Mouse (Mus musculus): ENCODE measurements around the gene Arrdc5. TPM values are rescaled to one million over a fixed set of nuclear protein-coding genes. Genes with fewer than 3 reads are reported as not detected.
"Not testable (repeated sequence)": the region's sequence is repeated elsewhere in the genome, so short reads cannot be mapped to it uniquely, and the experiment has no call there.

The Arrdc5 gene
- total RNA-seq, 2 experiments from 2014 or later, result not detected

DNA sequence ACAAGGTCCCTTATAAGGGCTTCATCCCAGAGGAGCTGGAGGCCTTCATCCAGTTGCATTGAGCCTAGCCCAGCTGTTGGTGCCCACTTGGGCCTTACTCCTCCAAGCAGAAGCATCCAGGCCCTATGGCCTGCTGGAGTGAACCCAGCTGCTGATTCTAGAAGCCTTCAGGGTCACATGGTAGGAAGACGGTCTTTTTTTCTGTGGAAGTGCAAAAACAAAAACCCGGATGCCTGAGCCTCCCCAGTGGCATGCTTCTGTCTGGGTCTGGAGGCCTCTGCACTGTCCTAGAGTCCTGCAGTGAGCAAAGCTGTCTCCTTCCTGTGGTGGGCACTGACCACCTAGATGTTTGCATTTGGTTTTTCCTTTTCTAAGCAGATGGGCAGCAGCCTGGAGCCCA is 41.3 kb downstream of the Arrdc5 start:
- DNase-seq (ENCODE audit: low spot score in 2 of 2), result not testable (repeated sequence)
- intact Hi-C loops (cut with DNase I), result loop anchor here (5.0 kb wide), 1 partner anchor 177 kb away; no protein-coding TSS in a partner anchor

DNA sequence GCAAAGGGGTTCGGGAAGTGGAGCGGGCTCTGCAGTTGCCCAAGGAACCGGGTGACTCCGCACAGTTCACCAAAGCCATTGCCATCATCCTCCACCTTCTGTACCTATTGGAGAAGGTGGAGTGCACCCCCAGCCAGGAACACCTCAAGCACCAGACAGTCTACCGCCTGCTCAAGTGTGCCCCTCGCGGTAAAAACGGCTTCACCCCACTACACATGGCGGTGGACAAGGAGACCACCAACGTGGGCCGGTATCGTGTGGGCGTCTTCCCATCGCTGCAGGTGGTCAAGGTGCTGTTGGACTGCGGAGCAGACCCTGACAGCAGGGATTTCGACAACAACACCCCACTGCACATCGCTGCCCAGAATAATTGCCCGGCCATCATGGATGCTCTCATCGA is 41.8 kb downstream of the Arrdc5 start:
- intact Hi-C loops (cut with DNase I), result loop anchor here (5.0 kb wide), 1 partner anchor 176 kb away; no protein-coding TSS in a partner anchor
- DNase-seq (ENCODE audit: low spot score in 2 of 2), result not testable (repeated sequence)

DNA sequence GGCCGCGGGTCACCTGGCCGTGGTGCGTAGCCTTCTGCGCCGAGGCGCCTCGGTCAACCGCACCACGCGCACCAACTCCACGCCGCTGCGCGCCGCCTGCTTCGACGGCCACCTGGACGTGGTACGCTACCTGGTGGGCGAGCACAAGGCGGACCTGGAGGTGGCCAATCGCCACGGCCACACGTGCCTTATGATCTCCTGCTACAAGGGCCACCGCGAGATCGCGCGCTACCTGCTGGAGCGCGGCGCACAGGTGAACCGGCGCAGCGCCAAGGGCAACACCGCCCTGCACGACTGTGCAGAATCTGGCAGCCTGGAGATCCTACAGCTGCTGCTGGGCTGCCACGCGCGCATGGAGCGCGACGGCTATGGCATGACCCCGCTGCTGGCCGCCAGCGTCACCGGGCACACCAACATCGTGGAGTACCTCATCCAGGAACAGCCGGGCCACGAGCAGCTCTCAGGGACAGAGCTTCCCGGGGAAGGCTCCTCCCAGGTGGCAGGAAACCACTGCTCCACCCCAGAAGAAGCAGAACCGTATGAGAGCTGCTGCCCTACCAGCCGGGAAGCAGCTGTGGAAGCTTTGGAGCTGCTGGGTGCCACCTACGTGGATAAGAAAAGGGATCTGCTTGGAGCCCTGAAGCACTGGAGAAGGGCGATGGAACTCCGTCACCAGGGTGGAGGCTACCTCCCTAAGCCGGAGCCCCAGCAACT is 42.7 kb downstream of the Arrdc5 start:
- intact Hi-C loops (cut with DNase I), result loop anchor here (5.0 kb wide), 1 partner anchor 175 kb away; no protein-coding TSS in a partner anchor
- DNase-seq (ENCODE audit: low spot score in 2 of 2), result peak in 1 of 2 experiments; percentile 30

DNA sequence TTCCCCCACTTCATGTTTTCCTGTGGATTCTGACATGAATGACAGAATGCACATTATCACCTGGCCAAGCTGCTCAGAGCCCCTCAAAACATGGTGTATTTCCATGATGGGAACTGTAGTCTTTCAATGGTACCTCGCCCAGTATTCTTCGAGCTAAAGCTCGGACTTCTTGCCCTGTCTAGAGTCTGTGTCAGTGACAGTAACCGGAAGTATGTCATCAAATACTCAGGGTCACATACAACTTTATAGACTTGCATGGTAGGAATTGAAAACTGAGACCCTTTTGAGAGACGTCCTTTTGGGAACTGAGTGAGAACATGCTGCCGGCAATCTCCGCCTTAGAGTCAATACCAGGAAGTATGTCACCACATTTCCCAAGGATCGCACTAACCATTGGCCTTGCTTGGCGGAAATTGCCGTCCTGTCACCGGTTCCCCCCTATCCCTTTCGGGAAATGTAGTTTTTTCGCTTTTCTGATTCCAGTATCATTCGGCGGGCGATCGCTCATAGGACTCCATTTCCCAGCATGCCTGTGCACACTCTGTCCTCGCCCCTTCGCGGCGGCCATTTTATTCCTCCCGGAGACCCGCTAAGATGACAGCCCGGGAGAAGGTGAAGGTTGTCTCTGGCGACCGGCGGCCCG is 43.7 kb downstream of the Arrdc5 start, which contains the start of gene Fem1a:
Gene Fem1a, plus strand, starts transcription at position 572 of the 643 bp plus-strand sequence.
- DNase-seq (ENCODE audit: low spot score in 2 of 2), result peak; percentile 94 to 99
- intact Hi-C loops (cut with DNase I), result loop anchor here (1.0 to 5.0 kb wide), 2 partner anchors 38 to 174 kb away; partner anchors contain the start of gene Dpp9

DNA sequence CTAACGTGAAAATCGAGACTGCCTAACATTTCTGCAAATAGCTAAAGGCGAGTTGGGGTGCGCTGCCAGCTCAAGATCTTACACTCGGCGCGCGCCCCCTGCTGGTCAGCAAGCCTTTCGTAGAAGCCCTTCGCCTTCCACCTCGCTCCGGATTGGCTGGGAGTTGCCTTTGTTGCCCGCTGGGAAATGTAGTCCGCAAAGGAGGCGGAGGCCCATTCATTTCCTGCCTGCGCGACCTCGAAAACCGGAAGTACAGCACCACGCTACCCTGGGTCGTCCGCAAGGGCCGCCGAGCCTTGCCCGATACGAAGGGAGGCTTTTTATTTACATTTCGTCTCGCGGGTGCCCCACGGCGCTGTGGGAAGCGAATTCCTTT is 44.2 kb downstream of the Arrdc5 start:
- intact Hi-C loops (cut with DNase I), result loop anchor here (1.0 to 5.0 kb wide), 3 partner anchors 38 to 174 kb away; partner anchors contain the start of gene Dpp9
- peak; percentile 99 to 100 for DNase-seq (ENCODE audit: low spot score in 2 of 2)

DNA sequence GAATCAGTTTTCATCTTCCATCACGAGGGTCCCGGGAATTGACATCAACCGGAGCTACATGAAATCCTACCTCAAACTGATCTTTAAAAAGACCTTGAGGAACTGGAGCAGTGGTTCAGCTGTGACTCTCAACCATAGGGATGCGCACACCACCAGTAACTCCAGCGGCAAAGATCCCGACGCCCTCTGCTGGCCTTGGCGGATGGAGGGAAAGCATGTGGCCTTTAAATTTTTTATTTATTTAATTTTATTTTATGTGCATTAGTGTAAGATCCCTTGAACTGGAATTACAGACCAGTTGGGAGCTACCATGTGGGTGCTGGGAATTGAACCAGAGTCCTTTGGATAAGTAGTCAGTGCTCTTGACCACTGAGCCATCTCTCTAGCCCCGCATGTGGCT is 44.7 kb downstream of the Arrdc5 start:
- intact Hi-C loops (cut with DNase I), result loop anchor here (2.0 to 5.0 kb wide), 2 partner anchors 121 to 173 kb away; no protein-coding TSS in a partner anchor
- peak in 1 of 2 experiments; percentile 70 for DNase-seq (ENCODE audit: low spot score in 2 of 2)

DNA sequence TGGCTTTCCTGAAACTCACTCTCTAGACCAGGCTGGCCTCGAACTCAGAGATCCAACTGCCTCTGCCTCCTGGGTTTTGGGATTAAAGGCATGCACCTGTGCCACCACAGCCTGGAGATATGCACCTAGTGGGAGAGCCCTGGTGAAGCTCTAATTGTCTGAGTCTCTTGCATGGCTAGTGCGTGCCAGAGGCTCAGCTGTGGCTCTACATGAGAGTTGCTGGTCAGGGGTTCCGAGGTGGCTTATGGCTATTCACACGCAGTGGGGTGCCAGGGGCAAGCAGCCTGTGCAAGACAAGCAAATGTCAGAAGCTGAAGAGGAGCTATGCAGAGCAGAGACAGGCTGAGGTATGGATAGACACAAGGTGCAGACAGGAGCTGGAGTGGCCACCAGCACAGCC is 45.4 kb downstream of the Arrdc5 start:
- intact Hi-C loops (cut with DNase I), result loop anchor here (2.0 to 5.0 kb wide), 2 partner anchors 120 to 172 kb away; no protein-coding TSS in a partner anchor
- no peak for DNase-seq (ENCODE audit: low spot score in 2 of 2)

DNA sequence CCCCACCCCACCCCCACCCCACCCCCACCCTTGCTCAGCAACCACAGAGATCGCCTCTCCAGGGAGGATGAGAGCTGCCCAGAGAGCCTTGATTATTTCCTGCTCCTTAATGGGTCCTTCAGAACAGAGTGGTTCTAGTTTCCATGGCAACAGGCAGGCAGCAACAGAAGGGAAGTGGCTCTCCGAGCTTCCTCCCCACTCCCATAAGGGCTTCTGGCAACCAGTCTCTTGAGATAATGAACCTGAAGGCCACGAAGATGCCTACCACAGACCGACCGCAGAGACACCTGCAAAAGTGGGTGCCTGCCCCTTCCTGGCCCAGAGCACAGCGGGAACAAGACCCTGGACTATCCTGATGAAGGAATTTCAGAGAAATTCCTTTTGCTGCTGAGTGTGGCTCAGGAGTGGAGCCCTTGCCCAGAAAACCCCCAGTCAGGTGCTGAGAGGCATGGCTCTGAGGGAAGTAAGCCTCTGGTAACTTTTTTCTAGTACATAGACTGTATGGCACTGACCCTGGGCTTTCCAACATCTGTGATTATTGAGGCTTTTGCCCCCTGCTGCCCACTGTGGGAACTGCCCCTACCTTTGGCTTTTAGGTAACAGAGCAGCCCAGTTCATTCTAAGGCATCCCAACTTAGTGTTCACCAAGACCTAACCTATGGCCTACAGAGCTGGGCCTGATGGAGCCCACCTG is 48.8 kb downstream of the Arrdc5 start:
- intact Hi-C loops (cut with DNase I), result loop anchor here (1.0 to 2.0 kb wide), 2 partner anchors 18 to 32 kb away; partner anchors contain the start of gene Dpp9
- DNase-seq (ENCODE audit: low spot score in 2 of 2), result peak; percentile 65 to 80

DNA sequence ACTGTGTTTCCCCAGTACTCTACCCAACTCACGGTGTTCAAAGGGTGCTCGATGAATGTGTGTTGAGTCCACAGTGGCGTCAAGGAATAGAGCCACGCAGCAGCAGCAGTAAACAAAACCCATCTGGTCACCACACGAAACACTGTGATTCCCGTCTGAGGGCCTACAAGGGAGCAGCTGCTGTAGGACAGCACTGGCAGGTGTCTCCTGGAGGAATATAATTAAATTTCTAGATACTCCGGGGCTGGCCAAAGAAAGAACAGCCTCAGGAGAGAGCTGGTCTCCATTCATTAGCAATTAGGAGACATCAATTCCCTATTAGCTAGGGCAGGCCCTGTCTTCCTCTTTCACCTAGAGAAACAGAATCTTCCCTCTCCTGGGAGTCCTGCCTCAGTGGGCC is 54.5 kb downstream of the Arrdc5 start:
- DNase-seq (ENCODE audit: low spot score in 2 of 2), result no peak
- intact Hi-C loops (cut with DNase I), result no loop called here

Other genes with a start within 250 kb of the Arrdc5 start
- gene Ubxn6, start 225.3 kb downstream of the Arrdc5 start, total RNA-seq (2021), result 10 to 100 TPM; 77.0 to 77.7 TPM
- gene Hdgfl2, start 220.7 kb downstream of the Arrdc5 start, total RNA-seq (2021), result 100 to 1,000 TPM in 1 of 2 experiments, 10 to 100 TPM in 1; 90.8 to 109 TPM
- 1 to 10 TPM; 1.4 to 1.6 TPM for gene Plin4, start 190.5 kb downstream of the Arrdc5 start, total RNA-seq (2021)
- gene Plin5, start 182.7 kb downstream of the Arrdc5 start, total RNA-seq (2021), result under 1 TPM; 0.64 to 0.87 TPM
- 1 to 10 TPM; 3.1 to 3.5 TPM for gene Lrg1, start 178.3 kb downstream of the Arrdc5 start, total RNA-seq (2021)
- 100 to 1,000 TPM; 131 TPM for gene Sema6b, start 159.9 kb downstream of the Arrdc5 start, total RNA-seq (2021)
- 1 to 10 TPM; 7.8 to 8.9 TPM for gene Tnfaip8l1, start 137.8 kb downstream of the Arrdc5 start, total RNA-seq (2021)
- 10 to 100 TPM; 40.5 to 42.1 TPM for gene Mydgf, start 116.4 kb downstream of the Arrdc5 start, total RNA-seq (2021)
- 10 to 100 TPM; 68.3 to 71.4 TPM for gene Dpp9, start 81.4 kb downstream of the Arrdc5 start, total RNA-seq (2021)
- gene Fem1a, start 43.5 kb downstream of the Arrdc5 start, total RNA-seq (2021), result 10 to 100 TPM; 33.5 to 34.1 TPM
- gene Ticam1, start 23.5 kb downstream of the Arrdc5 start, total RNA-seq (2021), result 1 to 10 TPM; 5.2 to 5.4 TPM
- gene Plin3, start 7.4 kb downstream of the Arrdc5 start, total RNA-seq (2021), result 10 to 100 TPM in 1 of 2 experiments, 1 to 10 TPM in 1; 7.6 to 10.3 TPM
- gene Uhrf1, start 3.0 kb upstream of the Arrdc5 start, total RNA-seq (2021), result 1 to 10 TPM in 1 of 2 experiments, under 1 TPM in 1; 0.69 to 1.1 TPM
- gene Kdm4b, start 25.8 kb upstream of the Arrdc5 start, total RNA-seq (2021), result 10 to 100 TPM; 70.0 to 74.4 TPM
- 100 to 1,000 TPM; 621 to 622 TPM for gene Ptprs, start 176.2 kb upstream of the Arrdc5 start, total RNA-seq (2021)
- gene Znrf4, start 212.1 kb upstream of the Arrdc5 start, total RNA-seq (2021), result not detected